Mouse (Mus musculus) left cerebral cortex, adult 9 months (tissue): ENCODE measurements at regions not wholly inside any gene's neighbourhood (a gene's known extent, or its start where the extent isn't known, plus 50 kb on each side); places are given as distances from the start of the nearest gene placed in this dataset.

Experiments
- DNase-seq, 2 experiments: peaks; one replicate each; pipeline ENCODE4 v3.0.0; 2022; ENCODE audit warnings: low spot score in 2 of 2

DNA sequence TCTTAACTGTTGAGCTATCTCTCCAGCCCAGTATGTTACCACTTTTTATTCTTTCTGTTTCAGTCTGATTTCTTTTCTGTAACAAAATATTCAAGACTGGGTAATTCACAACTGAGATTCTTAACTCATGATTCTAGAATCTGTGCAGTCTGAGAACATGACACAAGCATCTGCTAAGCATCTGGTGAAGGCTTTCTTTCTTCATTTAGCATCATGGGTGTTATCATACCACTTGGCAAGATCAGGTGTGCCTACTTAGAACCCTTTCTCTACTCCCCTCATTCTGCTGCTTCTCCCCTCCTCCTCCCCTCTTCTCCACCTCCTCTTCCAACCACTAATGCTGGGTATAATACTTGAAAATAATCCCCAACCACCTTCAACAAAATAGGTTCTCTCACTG is 62.1 kb upstream of the Pfn2 start:
- no peak for DNase-seq

DNA sequence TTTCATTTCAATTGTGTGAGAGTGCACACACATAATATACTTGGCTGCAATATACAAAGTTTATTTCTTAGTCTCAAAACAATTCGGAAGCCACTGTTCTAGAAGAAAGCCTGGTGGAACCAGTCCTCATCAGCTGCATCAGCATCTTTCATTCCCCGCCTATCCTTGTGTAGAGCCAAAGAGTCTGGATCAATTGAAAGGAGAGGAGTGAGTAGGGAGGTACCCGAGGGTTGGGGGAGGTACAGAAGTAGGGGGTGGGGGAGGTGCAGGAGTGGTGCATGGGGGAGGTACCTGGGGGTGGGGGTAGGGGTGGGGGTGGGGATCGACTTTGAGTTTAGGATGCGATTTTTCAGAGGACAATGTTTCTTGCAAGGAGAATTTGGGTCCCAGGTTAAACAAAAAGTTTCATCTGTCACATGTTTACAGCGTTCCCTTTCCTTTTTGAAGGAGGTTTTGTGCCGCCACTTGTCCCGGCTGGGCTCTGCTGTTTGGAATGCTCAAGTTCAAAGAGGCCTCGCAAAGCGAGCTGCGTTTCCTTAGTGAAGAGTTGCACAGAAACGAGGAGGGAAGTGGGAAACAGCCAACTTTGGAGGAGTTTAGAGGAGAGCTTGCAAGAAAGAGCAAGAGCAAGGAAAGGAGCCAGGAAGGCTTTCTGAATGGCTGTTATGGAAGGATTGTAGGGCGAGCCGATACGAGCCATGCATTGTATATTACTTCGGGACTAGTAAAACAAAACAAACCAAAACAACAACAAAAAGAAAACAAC is 64.1 kb upstream of the Pfn2 start:
- peak; percentile 26 to 41 for DNase-seq

DNA sequence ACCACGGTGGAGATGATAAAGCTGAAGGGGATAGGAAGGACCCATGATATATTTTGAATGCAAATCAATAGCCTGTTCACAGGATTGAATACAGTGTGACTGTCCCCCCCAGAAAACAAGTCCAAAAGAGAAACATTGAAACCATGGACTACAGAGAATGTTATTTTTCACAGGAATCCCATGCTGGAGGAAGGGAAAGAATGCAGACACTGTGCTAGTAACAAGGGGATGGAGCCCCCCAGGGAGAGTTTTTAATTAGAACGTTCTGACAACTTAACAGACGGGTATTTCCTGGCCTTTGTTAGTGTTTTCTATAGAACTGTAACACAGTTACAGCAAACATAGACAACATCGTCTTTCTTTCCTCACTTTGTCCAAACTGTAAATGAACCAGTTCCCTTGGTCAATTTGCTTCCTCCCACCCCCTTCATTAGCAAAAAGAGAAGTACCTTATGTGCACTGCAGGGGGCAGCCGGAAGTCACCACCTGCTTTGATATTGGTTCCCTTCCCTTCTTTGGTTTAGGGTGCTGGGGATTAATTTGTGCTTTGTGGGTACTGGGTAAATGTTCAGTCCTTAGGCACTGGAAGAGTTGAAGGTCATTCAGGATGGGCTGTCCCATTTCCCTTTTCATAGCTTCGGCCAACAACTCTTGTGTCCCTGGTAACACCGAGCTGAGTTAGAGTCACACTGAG is 64.9 kb upstream of the Pfn2 start:
- no peak for DNase-seq

DNA sequence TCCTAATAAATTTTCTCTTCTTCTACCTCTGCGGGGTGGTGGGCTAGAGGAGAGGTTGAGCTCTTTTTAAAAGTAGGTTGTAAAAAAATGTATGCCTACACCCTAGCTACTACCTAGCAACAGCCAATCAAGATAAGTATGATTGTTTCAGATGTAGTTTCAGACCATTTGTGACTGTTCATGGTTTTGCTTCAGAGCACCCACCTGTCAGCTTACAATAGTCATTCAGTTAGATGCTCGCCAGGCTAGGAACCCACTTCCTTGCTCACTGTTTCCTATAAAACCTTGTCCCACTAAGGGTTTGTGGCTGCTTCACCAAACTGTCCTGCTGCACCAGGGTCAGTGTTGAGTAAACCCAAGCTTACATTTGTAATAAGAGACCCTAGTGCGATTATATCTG is 66.8 kb upstream of the Pfn2 start:
- no peak for DNase-seq

DNA sequence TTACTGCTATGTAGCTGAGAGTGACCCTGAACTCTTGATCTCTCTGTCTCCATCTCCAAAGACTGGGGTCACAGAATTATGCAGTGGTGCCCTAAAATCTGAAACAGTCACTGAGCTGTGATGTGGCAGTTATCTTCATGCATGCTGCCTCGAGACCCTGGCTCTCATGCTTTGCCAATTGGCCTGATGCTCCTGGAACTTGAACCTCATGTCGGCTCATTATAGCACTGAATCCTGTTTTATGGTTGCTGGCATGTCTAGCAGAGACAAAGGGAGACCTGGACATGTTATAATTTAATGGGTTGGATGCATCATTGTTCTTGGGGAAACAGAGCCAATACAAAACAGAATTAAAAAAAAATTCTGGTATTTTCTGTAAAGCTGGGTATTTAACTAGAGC is 71.0 kb upstream of the Pfn2 start:
- no peak for DNase-seq

DNA sequence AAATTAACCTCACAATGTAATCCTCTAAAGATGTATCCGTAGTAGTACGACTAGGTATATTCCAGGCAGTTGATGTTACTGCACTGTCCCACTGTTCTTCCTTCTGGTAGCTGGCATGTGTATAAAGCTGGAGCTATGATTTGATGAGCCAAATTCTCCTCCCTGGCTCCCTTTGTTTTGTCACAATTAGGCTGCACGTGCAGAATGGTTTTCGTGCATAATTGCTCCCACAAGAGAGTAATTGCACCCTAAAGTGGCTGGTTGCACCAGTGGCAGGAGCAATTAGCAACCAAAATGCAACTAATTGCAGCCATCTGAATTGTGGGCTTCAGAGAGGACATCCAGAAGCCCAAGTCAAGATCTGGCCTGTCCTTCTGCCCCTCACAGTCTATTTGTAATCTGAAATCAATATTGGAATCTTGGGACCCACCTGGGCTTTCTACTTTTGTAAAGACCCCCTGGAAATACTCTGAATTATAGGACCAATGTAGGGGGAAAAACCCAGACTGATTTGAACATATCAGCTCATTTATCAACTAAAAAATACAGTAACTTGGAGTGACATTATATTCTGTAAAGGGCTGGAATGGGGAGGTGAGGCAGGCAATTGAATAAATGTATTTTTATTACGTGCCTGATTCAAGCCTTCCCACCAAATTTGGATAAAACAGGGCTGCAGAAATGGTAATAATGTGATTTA is 71.7 kb upstream of the Pfn2 start:
- DNase-seq, result no peak

DNA sequence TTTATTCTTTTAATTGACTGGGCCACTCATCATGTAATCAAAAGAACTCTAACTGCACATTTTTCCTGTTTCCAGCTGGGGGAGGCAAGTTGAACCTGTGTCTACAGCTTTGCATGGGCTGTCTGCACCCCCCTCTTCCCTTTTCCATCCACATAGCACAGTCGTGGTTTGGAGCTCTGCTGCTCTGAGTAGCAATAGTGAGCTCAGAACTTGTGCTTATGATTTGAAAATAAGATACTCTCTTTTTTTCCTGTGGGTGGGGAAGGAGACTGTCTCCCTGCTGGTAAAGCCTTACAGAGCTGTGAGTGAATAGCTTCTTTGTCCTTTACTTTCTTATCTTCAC is 72.2 kb upstream of the Pfn2 start:
- DNase-seq, result no peak

DNA sequence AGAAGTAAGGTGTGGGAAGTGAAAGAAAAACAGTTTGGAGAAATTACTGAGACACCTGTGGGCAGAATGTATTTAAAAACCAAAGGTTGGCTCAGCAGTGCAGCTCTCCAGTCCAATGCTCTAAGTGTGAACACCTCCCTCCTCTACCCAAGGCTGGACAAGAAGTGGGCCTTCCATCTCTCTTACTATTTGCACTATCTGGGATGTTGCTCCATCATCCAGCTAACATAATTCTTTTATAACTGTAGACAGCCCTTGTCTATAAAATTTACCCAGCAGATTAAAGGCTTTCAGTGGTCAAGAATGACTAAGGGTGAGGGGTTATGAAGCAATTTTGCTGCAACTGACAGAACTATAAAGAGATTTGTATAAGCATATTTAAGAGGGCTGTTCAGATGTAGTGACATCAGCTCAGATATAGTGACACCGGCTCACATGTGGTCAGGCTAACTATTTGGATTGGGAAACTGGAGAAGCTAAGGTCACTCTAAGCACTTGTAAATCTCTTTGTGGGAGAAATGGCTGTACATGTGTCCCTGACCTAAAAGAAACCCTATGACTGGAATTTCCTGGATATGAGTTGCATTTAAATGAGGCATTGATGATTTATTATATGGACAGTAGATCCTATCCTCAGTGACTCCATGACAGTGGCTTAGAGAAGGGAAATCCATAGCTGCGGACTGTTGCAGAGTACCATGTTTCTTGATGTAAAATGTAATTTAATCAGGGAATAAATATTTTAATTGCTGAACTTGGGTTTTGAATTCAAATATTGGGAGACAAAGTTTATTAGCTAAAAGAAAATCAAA is 73.4 kb upstream of the Pfn2 start:
- no peak for DNase-seq

DNA sequence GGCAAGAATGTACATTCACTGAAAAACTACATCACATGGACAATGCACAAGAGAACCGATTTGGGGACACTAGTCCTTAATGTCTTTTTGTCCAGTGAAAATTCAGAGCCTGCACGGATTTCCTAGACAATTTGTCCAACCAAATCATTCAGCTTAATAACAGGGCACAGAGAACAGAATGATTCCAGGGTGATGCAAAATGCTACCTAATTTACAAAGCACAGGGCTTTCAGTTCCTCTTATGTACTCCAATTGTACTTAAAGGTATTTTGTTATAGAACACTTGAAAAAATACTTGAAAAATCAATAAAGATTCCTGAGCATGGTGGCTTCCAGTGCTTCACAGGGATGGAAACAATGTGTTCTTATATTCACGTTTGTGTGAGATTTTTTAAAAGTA is 75.2 kb upstream of the Pfn2 start:
- DNase-seq, result no peak

DNA sequence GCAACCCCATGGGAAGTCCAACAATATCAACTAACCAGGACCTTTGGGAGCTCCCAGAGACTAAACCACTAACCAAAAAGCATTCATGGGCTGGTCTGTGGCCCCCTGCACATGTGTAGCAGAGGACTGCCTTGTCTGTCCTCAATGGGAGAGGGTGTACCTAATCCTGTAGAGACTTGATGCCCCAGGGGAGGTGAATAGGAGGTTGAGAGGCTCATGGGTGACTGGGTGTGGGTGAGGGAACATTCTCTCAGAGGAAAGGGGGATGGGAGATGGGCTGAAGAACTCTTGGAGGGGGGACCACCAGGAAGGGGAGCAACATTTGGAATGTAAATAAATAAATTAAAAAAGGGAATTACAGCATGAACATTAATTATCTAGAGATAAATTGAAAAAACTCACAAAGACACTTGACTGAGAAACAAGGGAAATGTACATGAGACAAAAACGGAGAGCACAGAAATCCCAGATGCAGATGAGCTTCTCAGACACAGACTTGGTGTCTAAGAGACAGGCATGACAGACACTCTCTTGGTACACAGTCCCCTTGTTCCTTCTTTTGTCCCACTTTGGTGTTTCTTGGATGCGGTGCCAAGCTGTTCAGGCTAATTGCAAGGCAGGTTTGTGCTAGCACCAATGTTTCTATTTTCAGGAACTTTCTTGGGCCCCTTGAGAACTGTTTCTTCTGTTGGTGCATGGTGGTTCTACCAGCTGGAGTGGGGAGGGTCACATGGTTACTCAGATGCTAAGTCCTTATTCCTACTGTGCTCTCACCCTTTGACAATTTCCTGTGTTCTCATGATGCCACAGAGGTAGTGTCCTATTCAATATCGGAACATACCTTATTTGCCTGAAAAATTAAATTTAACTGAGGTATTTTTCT is 85.0 kb upstream of the Pfn2 start:
- DNase-seq, result no peak

DNA sequence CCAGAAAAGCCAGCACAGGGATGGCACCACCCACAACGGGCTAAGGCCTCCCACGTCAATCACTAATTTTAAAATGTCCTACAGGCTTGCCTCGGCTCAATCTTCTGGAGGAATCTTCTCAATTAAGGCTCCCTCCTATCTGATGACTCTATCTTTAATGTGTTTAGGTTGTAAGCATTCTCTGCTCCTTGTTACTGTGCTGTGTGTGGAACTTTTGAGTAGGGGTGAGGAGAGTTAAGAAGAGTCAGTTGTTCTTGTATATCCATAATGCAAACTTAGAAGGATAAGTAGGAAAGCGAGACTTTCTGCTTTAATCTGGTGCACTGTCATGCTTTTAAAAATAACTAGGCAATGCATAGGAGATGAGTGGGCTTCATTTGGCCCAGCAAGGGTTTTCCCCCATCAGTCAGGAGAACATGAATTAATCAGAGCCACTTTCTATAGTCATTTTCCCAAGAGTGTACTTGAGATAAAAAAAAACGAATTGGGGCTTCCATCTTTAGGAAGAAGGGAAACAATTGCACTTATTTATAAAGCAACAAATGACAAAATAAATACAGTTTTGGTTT is 87.2 kb upstream of the Pfn2 start:
- DNase-seq, result peak in 1 of 2 experiments; percentile 11

DNA sequence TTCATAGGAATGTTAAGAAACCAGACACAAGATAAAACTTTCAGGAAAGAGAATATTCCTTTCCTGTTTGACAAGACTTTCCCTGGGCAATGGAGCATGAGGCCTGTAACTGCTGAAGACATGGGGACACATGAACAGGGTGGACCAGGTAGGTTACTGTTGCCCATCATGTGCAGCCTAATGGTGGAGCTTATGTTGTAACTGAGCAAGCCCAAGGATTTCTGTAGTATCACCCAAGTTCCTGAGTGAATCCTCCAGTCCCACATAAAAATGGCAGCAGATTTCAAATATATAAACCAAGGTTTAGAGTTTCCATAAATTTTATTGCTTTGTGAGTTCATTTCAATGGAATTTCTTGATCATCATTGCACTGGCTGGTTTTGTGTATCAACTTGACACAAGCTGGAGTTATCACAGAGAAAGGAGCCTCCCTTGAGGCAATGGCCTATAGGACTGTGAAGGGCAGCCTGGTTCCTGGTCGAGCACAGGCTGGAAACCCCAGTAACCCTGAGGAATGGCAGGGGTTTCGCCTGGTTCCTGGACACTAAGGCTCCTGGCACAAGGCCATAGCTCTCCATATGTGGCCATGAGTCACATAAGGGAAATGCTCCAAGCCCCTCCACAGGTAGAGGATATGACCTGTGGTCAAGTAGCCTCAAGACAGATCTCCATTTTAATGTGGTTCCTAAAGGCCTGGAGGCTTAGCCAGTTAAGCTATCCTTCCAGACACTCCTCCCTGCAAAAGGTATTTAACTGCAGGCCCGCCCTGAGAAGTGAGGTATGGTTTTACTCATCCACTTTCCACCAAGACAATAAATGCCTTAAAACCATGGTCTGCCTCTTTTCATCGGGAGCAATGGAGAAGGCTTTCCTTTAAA is 92.9 kb upstream of the Pfn2 start:
- no peak for DNase-seq

DNA sequence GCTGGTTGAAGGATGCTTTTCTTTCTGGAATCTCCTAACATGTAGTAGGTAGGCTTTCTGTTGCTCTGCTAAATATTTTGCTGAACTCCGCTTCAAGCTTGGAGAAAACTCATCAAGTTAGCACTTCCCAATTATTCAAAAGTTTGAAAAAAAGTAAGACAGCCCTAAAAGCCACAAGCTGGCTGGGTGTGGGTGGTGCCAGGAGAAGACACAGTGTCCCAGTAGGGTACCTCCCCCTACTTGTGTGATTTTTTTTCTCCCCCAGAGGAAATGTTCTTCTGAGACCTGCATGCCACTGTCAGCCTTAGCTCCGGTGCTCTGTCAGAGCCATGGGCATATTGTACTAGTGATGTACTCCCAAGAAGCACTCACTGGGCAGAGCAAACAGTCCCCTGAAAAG is 96.8 kb upstream of the Pfn2 start:
- DNase-seq, result peak in 1 of 2 experiments; percentile 21

DNA sequence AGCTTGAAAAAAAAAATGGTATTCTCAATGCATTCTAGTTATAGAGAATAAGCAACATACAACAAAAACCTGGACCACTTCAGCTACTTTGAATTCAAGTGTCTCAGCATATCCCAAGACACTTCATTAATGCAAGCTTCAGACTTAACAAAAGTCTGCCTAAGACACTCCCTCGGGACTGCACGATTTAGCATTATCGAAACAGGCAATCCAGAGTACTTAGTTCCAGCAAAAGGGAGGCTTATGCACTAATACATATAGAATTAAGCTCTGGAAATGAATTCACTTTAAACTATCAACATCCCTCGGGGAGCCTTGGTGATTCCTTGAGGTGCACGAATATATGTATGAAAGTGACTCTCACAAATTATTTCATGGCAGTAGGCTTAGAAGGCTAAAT is 97.9 kb upstream of the Pfn2 start:
- DNase-seq, result no peak

DNA sequence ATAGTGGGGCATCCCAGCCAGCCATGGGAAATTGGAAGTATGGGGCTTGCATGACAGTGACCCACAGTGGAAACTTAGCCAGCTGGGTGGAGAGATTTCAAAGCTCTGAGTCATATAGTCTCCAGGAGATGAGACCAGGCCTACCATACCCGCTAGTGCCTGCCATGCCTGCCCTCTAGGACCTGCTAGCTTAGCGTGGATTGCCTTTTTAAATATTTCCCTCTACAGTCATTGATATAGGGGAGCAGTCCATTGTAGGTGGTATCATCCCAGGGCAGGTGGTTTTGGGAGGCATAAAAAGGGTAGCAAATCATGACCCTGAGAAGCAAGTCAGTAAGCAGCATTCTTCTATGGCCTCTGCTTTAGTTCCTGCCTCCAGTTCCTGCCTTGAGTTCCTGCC is 99.5 kb upstream of the Pfn2 start:
- no peak for DNase-seq

DNA sequence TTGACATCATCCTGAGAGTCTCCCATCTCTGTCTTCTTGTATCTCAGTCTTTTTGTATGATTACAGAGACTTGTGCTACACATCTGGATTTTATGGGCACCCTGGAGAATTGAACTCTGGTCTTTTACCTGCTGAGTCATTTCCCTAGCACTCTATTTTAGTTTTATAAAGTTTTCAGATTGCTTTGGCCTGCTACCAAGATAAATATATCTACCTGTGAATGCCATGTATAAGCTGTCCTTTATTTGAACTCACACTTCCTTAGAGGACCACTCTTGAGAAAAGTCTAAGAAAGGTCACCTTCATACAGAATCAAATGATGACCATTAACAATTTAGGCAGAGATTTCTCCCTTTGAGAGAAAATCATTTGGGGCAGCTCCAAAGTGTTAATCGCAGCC is 100.8 kb upstream of the Pfn2 start:
- no peak for DNase-seq

DNA sequence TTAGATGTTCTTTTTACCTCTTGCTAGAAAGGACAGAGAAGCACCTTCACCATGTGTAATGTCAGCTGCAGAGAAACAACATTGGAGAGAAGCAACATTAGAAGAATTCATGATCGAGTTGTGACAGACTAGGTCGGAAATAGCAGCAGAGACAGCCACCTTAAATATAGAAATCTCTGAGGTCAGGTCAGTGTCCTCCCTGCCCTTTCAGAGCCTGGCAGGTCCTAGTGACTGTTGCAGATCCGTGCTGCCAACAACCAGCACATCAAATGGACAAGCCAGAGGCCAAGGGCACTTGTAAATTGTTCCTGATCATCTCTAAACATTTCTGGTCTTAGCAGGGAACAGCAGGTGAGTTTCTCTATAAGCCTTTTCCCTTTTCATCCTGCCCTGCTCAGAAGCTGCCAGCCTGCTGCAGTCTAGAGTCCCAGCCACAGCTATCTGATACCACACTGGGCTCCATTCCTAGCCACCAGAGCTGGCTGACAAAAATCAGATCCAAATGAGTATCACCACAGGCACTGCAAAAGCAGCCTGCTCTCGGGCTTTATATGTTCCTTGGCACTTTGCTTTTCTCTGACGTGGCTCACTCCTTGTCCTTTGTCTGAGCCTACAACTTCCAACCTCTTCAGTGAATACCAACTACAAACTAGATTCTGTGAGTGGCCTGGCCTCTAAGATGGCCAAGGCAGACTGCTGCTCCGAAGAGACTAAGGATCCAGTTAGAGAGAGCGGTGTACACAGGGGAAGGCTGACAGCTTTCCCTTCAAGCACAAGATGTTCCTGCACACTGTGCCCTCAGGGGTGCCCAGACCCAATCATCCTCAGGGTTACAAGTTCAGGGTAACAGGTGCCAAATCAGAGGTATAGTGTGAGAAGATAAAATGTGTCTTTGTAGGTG is 102.8 kb upstream of the Pfn2 start:
- DNase-seq, result peak in 1 of 2 experiments; percentile 17

DNA sequence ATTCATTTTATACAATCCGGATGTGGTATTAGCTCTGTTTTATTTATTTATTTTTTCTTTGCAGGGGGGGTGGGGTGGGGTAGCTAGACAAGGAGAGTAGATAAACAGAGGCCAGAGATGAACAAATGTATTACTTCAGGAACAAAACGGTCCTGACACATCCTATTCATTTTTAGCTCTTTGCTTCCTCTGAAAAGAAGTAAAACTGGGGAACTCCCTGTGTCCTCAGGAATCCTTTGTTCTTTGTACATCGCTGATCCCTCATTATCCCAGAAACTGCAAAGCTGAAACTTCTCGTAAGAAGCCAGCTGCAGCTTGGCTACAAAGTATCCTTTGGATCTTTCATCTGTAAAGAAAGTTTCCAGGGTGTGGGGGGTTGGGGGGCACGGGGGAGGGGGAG is 103.6 kb upstream of the Pfn2 start:
- DNase-seq, result no peak

DNA sequence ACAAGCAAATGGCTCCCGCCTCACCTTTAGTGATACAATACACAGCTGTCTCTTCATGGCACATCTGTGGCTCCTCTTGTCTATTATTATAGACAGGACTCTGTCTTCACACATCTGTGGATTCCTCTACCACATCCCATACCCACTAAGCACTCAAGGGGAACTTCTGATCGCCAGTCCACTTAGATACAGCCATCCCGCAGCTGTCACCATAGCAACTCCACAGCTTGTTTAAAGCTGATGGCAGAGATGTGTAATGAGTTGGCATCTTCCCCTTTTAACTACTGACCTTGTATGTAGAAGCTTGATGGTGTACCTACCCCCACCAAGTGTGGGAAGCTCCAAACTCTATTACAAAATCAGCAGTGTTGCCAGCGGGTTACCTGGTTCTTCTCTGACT is 109.5 kb upstream of the Pfn2 start:
- DNase-seq, result no peak
